Mouse (Mus musculus) ES-E14 (cell line): ENCODE data around the gene Brap. TPM values are rescaled to one million over a fixed set of nuclear protein-coding genes. Genes with fewer than 3 reads are reported as not detected.

Experiments used
- DNase-seq: peaks from one replicate; pipeline ENCODE4 v3.0.0-alpha.2; 2013; ENCODE audit warnings: low read depth, low spot score
- H3K27ac ChIP-seq: 2 replicates; pipeline ENCODE4 v1.5.1; 2012; ENCODE audit warnings: low read depth, mild to moderate bottlenecking, low read length, moderate library complexity, mixed read lengths; ENCODE audit not compliant: poor library complexity, insufficient read depth, severe bottlenecking
- H3K36me3 ChIP-seq: 2 replicates; pipeline ENCODE4 v1.6.1; 2012; ENCODE audit warnings: mild to moderate bottlenecking, low read length, moderate library complexity, mixed read lengths; ENCODE audit not compliant: control insufficient read depth, poor library complexity, insufficient read depth, severe bottlenecking
- H3K4me1 ChIP-seq, 2 experiments: fragments of 150-350 bp in 1 of 2; sonication (generic) in 1 of 2; 2 replicates each; pipeline ENCODE4 v1.6.1; 2012; ENCODE audit warnings: low read length in 2 of 2, mild to moderate bottlenecking in 1 of 2, mixed read lengths in 1 of 2; ENCODE audit not compliant: control insufficient read depth in 2 of 2, insufficient read depth in 2 of 2, poor library complexity in 1 of 2
- H3K4me3 ChIP-seq, 2 experiments: fragments of 150-350 bp in 1 of 2; sonication (generic) in 1 of 2; 2 replicates each; pipeline ENCODE4 v1.5.1; 2012; ENCODE audit warnings: low read length in 2 of 2, low read depth in 1 of 2, mild to moderate bottlenecking in 1 of 2, mixed read lengths in 1 of 2; ENCODE audit not compliant: insufficient read depth in 1 of 2, poor library complexity in 1 of 2, severe bottlenecking in 1 of 2
- H3K9ac ChIP-seq: 2 replicates; pipeline ENCODE4 v1.6.1; 2012; ENCODE audit warnings: low read depth, mild to moderate bottlenecking, low read length, mixed read lengths; ENCODE audit not compliant: poor library complexity, insufficient read depth, severe bottlenecking
- H3K9me3 ChIP-seq: fragments of 150-350 bp; sonication (generic); 2 replicates; pipeline ENCODE4 v1.6.1; 2012; ENCODE audit warnings: low read depth, mild to moderate bottlenecking, low read length; ENCODE audit not compliant: control insufficient read depth, insufficient read depth
- CHD2 ChIP-seq: IDR thresholded peaks from 2 replicates; pipeline ENCODE4 v1.6.1; 2014; ENCODE audit warnings: mild to moderate bottlenecking, low read depth, low read length, inconsistent platforms
- HCFC1 ChIP-seq: IDR thresholded peaks from 2 replicates; pipeline ENCODE4 v1.6.1; 2012; ENCODE audit warnings: low read length, inconsistent platforms, borderline replicate concordance; ENCODE audit not compliant: insufficient read depth
- MAFK ChIP-seq: IDR thresholded peaks from 2 replicates; pipeline ENCODE4 v1.6.1; 2014; ENCODE audit warnings: mild to moderate bottlenecking, low read depth, low read length, inconsistent platforms; ENCODE audit not compliant: insufficient read depth
- ZC3H11A ChIP-seq: IDR thresholded peaks from 2 replicates; pipeline ENCODE4 v1.6.1; 2012; ENCODE audit warnings: low read depth, mild to moderate bottlenecking, inconsistent platforms, low read length, borderline replicate concordance
- ZNF384 ChIP-seq: IDR thresholded peaks from 2 replicates; pipeline ENCODE4 v1.6.1; 2012; ENCODE audit warnings: low read depth, low read length, inconsistent platforms
- in situ Hi-C, 2 experiments: fragments of 600-800 bp; cut with MboI; formaldehyde crosslinking; loops; one replicate each; pipeline ENCODE4 v1.15.1; 2025; ENCODE audit warnings: low sequenced_read_pairs in 2 of 2, inconsistent platforms in 1 of 2; ENCODE audit not compliant: unreplicated experiment in 2 of 2
- total RNA-seq: library from RNA; depleted of rRNA; stranded (reverse); fragments of 300-350 nt; gene quantifications from 2 replicates; pipeline ENCODE4 v1.2.3, GENCODE M21; 2012

Brap gene
- total RNA-seq, 1 experiment: 31.8 TPM

DNA sequence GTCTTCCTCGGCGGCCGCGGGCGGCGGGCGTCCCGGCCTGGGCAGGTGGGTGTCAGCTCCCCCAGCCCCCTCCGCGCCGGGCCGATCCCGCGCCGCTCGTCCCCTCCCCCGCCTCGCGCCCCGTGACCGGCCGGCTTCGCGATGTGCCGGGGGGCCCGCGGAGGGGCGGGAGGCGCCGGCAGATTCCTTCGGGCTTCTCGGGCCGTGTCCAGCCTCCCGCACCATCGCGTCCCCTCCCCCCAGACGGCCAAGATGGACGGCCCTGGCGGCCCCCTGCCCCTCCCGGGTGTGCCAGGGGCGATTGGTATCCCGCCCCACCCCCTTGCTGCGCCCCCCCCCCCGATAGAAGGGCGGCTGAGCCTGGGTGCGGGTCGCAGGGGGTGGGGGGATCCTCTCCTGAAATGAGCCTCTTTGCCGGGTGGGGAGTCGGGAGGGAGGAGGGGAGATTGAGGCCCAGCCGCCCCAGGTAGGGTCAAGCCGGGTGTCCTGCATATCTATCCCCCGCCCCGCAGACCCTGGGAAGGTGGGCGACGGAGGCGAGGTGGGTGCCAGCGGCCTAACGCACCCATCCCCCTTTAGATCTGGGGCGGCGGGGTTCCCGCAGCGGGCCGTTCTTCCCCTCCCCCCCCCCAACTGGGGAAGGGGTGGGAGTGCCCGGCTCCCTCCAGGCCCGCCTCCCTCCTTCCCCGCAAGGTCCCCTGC, 52.0 kb downstream of the Brap start:
- in situ Hi-C loops: no loop called here
- TF ChIP-seq CHD2: no peak
- no peak for TF ChIP-seq ZNF384
- TF ChIP-seq HCFC1: no peak
- TF ChIP-seq ZC3H11A: no peak
- H3K36me3 ChIP-seq: no peaks in the 10 kb centered on the region; the same call in 1 of the 2 replicates
- peaks cover 6 to 16% of the 10 kb centered on the region in 2 experiments; a peak in 3 of 4 replicates for H3K4me1 ChIP-seq
- no peak for DNase-seq
- peak overlapping the region; percentile 93 for H3K9ac ChIP-seq
- peak overlapping the region; percentile 73 to 95 for H3K4me3 ChIP-seq
- H3K9me3 ChIP-seq: no peaks in the 10 kb centered on the region
- peak overlapping the region; percentile 85; the same call in 1 of the 2 replicates for H3K27ac ChIP-seq

DNA sequence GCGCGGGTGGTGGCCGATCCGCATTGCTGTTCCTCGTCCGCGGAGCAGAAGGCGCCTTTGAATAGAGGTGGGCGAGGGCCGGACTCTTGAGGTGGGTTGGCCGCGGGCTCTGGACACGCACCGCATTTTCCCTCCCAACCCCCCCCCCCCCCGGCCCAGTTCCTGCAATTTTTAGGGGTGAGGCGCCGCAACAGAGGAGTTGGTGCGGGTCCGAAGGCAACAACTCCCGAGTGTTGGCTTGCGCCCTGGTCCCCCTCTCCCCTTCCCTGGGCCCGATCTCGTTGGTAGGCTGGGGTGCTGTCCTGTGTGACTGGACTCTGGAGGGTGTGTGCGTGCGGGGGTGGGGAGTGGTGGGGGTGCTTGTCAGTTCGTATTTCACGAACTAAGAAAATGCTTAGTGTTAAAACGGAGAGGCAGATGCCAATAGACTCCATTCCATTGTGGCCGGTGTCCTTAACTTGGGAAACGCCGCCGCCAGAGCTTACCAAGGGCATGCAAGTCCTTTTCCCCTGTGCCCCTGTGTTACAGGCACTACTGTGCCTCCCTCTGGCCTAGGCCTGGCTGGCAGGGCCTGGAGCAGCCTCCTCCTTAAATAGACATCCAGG, 52.7 kb downstream of the Brap start:
- Histone ChIP-seq H3K4me3 (peak overlapping the region; percentile 73 to 95), H3K36me3 (no peaks in the 10 kb centered on the region; the same call in 1 of the 2 replicates), H3K27ac (peak overlapping the region; percentile 20; the same call in 1 of the 2 replicates), H3K9me3 (no peaks in the 10 kb centered on the region), H3K9ac (peak overlapping the region; percentile 93), H3K4me1 (peaks cover 6 to 16% of the 10 kb centered on the region in 2 experiments)
- in situ Hi-C loops: no loop called here
- no peak for DNase-seq
- TF ChIP-seq MAFK (no peak), CHD2 (no peak), HCFC1 (no peak)

- Histone ChIP-seq H3K27ac (no peak overlapping the region), H3K4me3 (no peak overlapping the region)
- in situ Hi-C loops: no loop called here
These were observed 54.0 kb downstream of the Brap start for GRCm38 (mm10) chr5:121714331-121714730.

GRCm38 (mm10) chr5:121714928-121715327, 54.6 kb downstream of the Brap start:
- no peak overlapping the region for H3K4me3 ChIP-seq
- peaks cover 7 to 18% of the 10 kb centered on the region in 2 experiments for H3K4me1 ChIP-seq
- DNase-seq: no peak
- H3K9me3 ChIP-seq: no peaks in the 10 kb centered on the region
- H3K36me3 ChIP-seq: no peaks in the 10 kb centered on the region; the same call in 1 of the 2 replicates
- TF ChIP-seq ZNF384 (peak; percentile 71), ZC3H11A (no peak), HCFC1 (no peak), MAFK (no peak), CHD2 (no peak)
- H3K27ac ChIP-seq: no peak overlapping the region
- no peak overlapping the region for H3K9ac ChIP-seq
- in situ Hi-C loops: no loop called here

More at GRCm38 (mm10) chr5:121714331-121714730, 54.0 kb downstream of the Brap start:
- Histone ChIP-seq H3K9ac (no peak overlapping the region), H3K4me1 (peaks cover 7 to 16% of the 10 kb centered on the region in 2 experiments), H3K9me3 (no peaks in the 10 kb centered on the region), H3K36me3 (no peaks in the 10 kb centered on the region; the same call in 1 of the 2 replicates)
- DNase-seq: no peak
- no peak for TF ChIP-seq ZC3H11A
- no peak for TF ChIP-seq MAFK
- TF ChIP-seq HCFC1: no peak
- TF ChIP-seq ZNF384: no peak
